Mouse (Mus musculus) heart, embryonic 11.5 days (tissue): ENCODE data around the gene Ttc28. TPM values are rescaled to one million over a fixed set of nuclear protein-coding genes. Genes with fewer than 3 reads are reported as not detected.

ENCODE experiments used
- ATAC-seq: fragments of 200-750 bp; cut with Nextera tagmentation; replicated peaks from 2 replicates; pipeline ENCODE4 v1.8.0; 2017; ENCODE audit warnings: moderate library complexity; ENCODE audit not compliant: insufficient number of reproducible peaks, low FRiP score, low TSS enrichment
- H3K27ac ChIP-seq: fragments of 300-500 bp; sonication (generic); 2 replicates; pipeline ENCODE4 v1.5.1; 2014; ENCODE audit warnings: mild to moderate bottlenecking, low read depth, low read length
- H3K27me3 ChIP-seq: fragments of 300-500 bp; sonication (generic); 2 replicates; pipeline ENCODE4 v1.6.1; 2014; ENCODE audit warnings: mild to moderate bottlenecking, low read length, mixed read lengths; ENCODE audit not compliant: control insufficient read depth, insufficient read depth
- H3K36me3 ChIP-seq: fragments of 300-500 bp; sonication (generic); 2 replicates; pipeline ENCODE4 v1.6.1; 2014; ENCODE audit warnings: mild to moderate bottlenecking, low read length, moderate library complexity, mixed read lengths; ENCODE audit not compliant: control insufficient read depth, insufficient read depth
- H3K4me1 ChIP-seq: fragments of 300-500 bp; sonication (generic); 2 replicates; pipeline ENCODE4 v1.6.1; 2014; ENCODE audit warnings: low read length; ENCODE audit not compliant: control insufficient read depth, insufficient read depth
- H3K4me2 ChIP-seq: fragments of 300-500 bp; sonication (generic); 2 replicates; pipeline ENCODE4 v1.6.1; 2014; ENCODE audit warnings: mild to moderate bottlenecking, moderate library complexity
- H3K4me3 ChIP-seq: fragments of 300-500 bp; sonication (generic); 2 replicates; pipeline ENCODE4 v1.5.1; 2014; ENCODE audit warnings: low read depth, low read length
- H3K9ac ChIP-seq: fragments of 300-500 bp; sonication (generic); 2 replicates; pipeline ENCODE4 v1.6.1; 2014; ENCODE audit warnings: mild to moderate bottlenecking, low read depth, low read length, moderate library complexity
- H3K9me3 ChIP-seq: fragments of 300-500 bp; sonication (generic); replicated peaks from 2 replicates; pipeline ENCODE4 v1.6.1; 2016; ENCODE audit warnings: low read length; ENCODE audit not compliant: control insufficient read depth
- WGBS: fragments of 180-500 bp; shearing (Covaris S2); extraction: QIAGEN DNeasy Blood & Tissue Kit; methylation state at CpG from one replicate; pipeline ENCODE4 v1.1.7; 2014; ENCODE audit not compliant: insufficient replicate concordance; 5-methylcytosine and 5-hydroxymethylcytosine counted together
- polyA plus RNA-seq: library from polyadenylated mRNA; unstranded; fragments of >200 nt; fragmentation: Nextera tagmentation; extraction: Ambion mirVana; gene quantifications from 2 replicates; pipeline ENCODE4 v1.2.1, GENCODE M21; 2014

Gene Ttc28
- polyA plus RNA-seq, 1 experiment from 2014 or later: 8.1 TPM

DNA sequence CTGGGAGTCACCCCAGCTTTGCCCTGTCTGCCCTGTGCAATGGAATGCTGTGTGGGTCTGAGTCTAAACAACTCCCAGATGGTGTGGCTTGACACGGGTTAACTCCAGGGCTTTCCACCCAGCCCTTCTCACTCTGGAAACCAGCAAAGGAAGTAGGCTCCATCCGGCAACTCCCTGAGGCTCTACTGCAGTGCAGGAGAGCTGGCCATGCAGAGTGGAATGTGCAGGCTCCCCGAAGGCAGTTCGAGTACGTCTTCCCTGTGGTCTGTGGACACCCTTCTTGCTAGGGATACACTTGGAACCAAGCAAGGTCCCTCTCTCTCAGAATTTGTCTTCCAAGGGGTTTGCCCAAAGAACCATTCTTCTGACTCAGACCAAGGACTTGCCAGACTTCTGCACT is 348.2 kb downstream of the Ttc28 start:
- Histone ChIP-seq H3K36me3 (peaks cover 11% of the 10 kb centered on the region; the same call in 1 of the 2 replicates), H3K4me3 (no peak overlapping the region), H3K4me1 (peaks cover 54% of the 10 kb centered on the region), H3K9me3 (no peaks in the 10 kb centered on the region), H3K27me3 (peaks cover 5% of the 10 kb centered on the region; the same call in 1 of the 2 replicates), H3K27ac (peak overlapping the region; percentile 75), H3K9ac (no peak overlapping the region; the same call in 1 of the 2 replicates), H3K4me2 (0 out of 2 replicates have a peak overlapping the region, but pooled peaks have one; percentile 9)
- 26% methylated on average over 5 of the region's 5 CpGs for WGBS
- ATAC-seq: 0 out of 2 replicates have a peak, but pooled peaks have one; percentile 23

DNA sequence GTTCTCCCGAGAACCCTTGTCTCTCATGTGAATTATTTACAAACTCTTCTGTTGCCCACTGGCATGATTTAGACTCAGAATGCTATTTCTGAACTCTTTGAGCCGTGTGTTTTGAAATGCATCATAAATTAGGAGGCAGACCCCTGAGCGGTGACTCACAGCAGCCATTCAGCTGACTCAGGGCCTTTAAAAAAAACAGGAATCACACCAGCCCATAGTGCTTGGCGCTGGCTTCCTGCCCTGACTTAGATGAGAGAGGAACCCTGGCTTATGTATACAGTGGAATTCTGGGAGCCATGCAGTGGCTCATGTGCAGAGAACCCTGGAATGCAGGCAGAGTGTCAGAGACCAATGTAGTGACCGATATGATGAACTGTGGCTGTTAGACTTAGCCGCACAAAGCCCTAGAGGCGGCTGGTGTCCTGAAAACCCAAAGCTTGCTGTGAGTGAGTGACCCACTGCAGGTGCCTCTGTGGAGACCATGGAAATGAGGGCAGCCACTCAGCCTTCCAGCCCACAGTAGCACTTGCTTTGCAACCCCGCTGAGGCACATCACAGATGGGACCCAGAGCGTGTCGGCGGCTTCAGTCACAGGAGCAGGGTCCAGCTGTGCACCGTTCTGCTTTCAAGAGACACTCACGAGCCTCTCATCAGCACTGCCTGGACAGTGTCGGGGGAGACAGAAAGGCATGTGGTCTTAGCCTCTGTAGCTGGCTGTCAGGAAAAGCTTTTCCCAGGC is 348.9 kb downstream of the Ttc28 start:
- H3K27ac ChIP-seq: peak overlapping the region; percentile 75
- 20% methylated on average over 14 of the region's 14 CpGs for WGBS
- 0 out of 2 replicates have a peak overlapping the region, but pooled peaks have one; percentile 11 for H3K4me2 ChIP-seq

DNA sequence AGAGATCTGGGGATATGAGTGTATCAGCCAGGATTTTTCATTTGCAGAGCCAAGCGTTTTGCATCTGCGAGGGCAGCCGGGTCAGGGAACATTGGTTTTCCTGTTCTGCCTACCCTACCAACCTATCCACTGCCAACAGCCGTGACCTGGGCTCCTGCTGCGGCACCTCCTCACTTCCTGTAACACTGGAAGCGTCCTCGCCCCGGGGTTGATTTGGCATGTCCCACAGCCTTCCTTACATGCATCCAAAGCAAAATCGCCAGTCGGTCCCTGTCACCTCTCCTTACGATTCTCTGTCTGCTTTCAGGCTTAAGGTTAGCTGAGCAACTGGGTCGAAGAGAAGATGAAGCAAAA is 349.4 kb downstream of the Ttc28 start:
- Histone ChIP-seq H3K4me1 (peaks cover 58% of the 10 kb centered on the region), H3K27ac (peak overlapping the region; percentile 75), H3K4me3 (no peak overlapping the region), H3K9ac (no peak overlapping the region), H3K9me3 (no peaks in the 10 kb centered on the region), H3K4me2 (no peak overlapping the region), H3K36me3 (0 out of 2 replicates have a peak, but pooled peaks cover 4% of the 10 kb centered on the region), H3K27me3 (peaks cover 5% of the 10 kb centered on the region; the same call in 1 of the 2 replicates)
- WGBS: 52% methylated on average over 12 of the region's 12 CpGs
- no peak for ATAC-seq

More for the DNA sequence above, 348.9 kb downstream of the Ttc28 start:
- ATAC-seq: 0 out of 2 replicates have a peak, but pooled peaks have one; percentile 46
- Histone ChIP-seq H3K9ac (no peak overlapping the region), H3K36me3 (peaks cover 6% of the 10 kb centered on the region; the same call in 1 of the 2 replicates), H3K4me1 (peaks cover 58% of the 10 kb centered on the region), H3K27me3 (peaks cover 5% of the 10 kb centered on the region; the same call in 1 of the 2 replicates), H3K4me3 (no peak overlapping the region), H3K9me3 (no peaks in the 10 kb centered on the region)

DNA sequence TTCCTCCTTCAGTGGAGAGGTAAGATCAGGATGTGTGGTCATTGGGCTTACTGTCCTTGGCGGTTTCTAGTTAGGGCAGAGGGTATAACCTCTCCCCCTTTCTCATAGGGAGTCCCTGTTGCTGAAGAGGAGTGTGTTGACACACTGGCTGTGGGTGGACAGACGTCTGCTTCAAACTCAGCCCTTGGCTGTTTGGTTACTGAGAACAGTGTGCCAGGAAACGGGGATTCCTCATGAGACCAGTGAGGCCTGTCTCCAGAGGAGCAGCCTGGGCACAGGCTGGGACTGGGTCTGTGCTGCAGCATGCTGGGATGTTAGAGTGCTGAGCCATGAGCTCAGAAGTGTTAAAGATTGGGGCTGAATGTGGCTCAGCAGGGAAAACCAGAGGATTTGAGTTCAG is 350.1 kb downstream of the Ttc28 start:
- Histone ChIP-seq H3K9me3 (no peaks in the 10 kb centered on the region), H3K9ac (0 out of 2 replicates have a peak overlapping the region, but pooled peaks have one; percentile 34), H3K4me2 (no peak overlapping the region), H3K27me3 (peaks cover 5% of the 10 kb centered on the region; the same call in 1 of the 2 replicates), H3K36me3 (0 out of 2 replicates have a peak, but pooled peaks cover 3% of the 10 kb centered on the region), H3K4me1 (peaks cover 52% of the 10 kb centered on the region), H3K4me3 (no peak overlapping the region), H3K27ac (no peak overlapping the region)
- no peak for ATAC-seq
- 47% methylated on average over 3 of the region's 3 CpGs for WGBS

DNA sequence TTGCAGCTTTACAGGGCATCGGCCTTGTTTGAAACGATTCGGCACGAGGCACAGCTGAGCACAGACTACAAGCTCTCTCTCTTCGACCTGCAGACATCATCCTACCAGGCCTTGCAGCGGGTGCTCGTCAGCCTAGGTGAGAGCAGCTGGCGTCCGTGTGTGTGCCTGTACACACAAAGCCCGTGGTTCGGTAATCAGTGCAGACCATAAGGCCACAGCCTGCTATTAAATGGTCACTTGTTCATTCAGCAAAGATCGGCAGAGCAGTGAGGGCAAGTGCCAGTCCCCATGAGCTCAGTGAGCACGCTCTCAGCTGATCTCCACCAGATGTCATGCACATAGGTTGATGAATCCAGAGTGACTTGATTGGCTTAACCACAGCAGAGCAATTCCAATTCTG is 351.4 kb downstream of the Ttc28 start:
- 79% methylated on average over 13 of the region's 13 CpGs for WGBS
- no peaks in the 10 kb centered on the region for H3K9me3 ChIP-seq
- H3K36me3 ChIP-seq: no peaks in the 10 kb centered on the region
- no peak for ATAC-seq
- no peak overlapping the region for H3K4me3 ChIP-seq
- no peak overlapping the region for H3K27ac ChIP-seq
- no peak overlapping the region for H3K9ac ChIP-seq
- H3K4me1 ChIP-seq: peaks cover 42% of the 10 kb centered on the region
- H3K4me2 ChIP-seq: no peak overlapping the region
- peaks cover 5% of the 10 kb centered on the region; the same call in 1 of the 2 replicates for H3K27me3 ChIP-seq

DNA sequence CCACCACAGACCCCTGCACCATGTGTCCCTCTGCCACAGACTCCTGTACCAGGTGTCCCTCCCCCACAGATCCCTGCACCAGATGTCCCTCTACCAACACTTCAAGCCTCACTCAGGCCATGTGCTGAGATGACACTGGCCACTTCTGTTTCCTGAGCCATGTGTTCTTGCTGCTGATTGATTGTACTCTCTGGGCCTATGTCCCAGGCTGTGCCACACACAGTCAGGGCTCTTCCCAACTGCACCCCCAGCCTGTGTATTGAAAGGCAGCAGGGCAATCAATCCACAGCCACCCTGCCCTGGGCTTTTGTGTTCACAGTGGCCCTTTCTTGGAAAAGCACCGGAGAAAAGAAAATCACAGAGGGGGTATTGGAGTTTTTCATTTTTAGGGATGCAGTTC is 352.2 kb downstream of the Ttc28 start:
- WGBS: 69% methylated on average over 1 of the region's 1 CpGs

DNA sequence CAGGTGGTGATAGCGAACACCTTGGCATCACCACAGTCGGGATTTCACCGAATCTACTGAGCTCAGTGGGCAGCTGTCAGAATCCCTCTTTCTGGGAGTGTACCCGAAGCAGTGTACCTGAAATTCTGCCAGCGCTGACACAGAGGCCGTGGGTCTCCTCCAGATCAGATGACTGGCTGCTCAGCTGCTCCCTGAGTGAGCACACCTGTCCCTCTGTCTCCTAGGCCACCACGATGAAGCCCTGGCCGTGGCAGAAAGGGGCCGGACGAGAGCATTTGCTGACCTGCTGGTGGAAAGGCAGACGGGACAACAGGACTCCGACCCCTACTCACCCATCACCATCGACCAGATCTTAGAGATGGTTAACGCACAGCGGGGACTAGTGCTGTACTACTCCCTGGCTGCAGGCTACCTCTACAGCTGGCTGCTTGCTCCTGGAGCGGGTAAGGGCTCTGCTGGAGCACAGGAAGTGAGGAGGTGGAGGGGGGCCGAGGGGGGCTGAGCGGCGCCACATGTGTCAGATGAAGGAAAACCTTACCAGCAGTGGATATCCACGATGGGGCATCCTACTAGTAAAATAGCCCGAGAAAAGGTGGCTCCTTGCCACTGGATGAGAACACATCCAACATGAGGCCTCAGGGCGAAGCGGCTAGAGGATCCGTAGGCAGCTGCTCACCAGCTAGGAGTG is 353.6 kb downstream of the Ttc28 start:
- H3K9ac ChIP-seq: no peak overlapping the region
- H3K4me2 ChIP-seq: no peak overlapping the region
- H3K4me1 ChIP-seq: peaks cover 29% of the 10 kb centered on the region
- H3K4me3 ChIP-seq: no peak overlapping the region
- no peaks in the 10 kb centered on the region for H3K9me3 ChIP-seq
- peaks cover 5% of the 10 kb centered on the region; the same call in 1 of the 2 replicates for H3K27me3 ChIP-seq
- 63% methylated on average over 24 of the region's 24 CpGs for WGBS
- H3K27ac ChIP-seq: no peak overlapping the region
- ATAC-seq: no peak
- H3K36me3 ChIP-seq: no peaks in the 10 kb centered on the region; the same call in 1 of the 2 replicates

More for the DNA sequence above, 352.2 kb downstream of the Ttc28 start:
- H3K27me3 ChIP-seq: peaks cover 5% of the 10 kb centered on the region; the same call in 1 of the 2 replicates
- no peak overlapping the region for H3K4me2 ChIP-seq
- no peak overlapping the region for H3K27ac ChIP-seq
- no peaks in the 10 kb centered on the region; the same call in 1 of the 2 replicates for H3K36me3 ChIP-seq
- no peak overlapping the region for H3K4me3 ChIP-seq
- H3K9ac ChIP-seq: no peak overlapping the region
- no peak for ATAC-seq
- H3K4me1 ChIP-seq: peaks cover 42% of the 10 kb centered on the region
- H3K9me3 ChIP-seq: no peaks in the 10 kb centered on the region

DNA sequence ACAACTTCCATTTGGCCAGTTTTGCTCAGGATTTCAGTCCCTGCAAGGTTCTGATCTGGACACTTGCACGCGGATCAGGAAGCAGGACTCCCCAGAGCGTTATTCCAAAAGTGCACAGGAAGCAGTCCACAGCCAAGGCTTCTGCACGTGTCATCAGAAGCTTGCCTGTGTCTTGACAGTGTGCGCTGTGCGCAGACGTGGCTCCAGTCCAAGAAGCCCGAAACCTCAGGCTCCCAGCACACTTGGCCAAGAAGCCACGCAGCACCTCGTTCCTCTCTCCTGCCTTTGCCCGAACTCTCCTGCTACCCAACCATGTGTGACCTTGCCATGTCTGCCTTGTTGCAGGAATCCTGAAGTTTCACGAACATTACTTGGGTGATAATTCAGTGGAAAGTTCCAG is 355.5 kb downstream of the Ttc28 start:
- no peak overlapping the region for H3K4me3 ChIP-seq
- no peak overlapping the region for H3K4me2 ChIP-seq
- peaks cover 10% of the 10 kb centered on the region for H3K4me1 ChIP-seq
- peaks cover 5% of the 10 kb centered on the region; the same call in 1 of the 2 replicates for H3K27me3 ChIP-seq
- no peak overlapping the region for H3K27ac ChIP-seq
- no peaks in the 10 kb centered on the region; the same call in 1 of the 2 replicates for H3K36me3 ChIP-seq
- 72% methylated on average over 12 of the region's 12 CpGs for WGBS
- H3K9ac ChIP-seq: no peak overlapping the region
- no peak for ATAC-seq
- no peaks in the 10 kb centered on the region for H3K9me3 ChIP-seq
